Mouse (Mus musculus): ENCODE results near the gene Commd8.
"Not testable (repeated sequence)": the region's sequence is repeated elsewhere in the genome, so short reads cannot be mapped to it uniquely, and the experiment has no call there.

Gene Commd8

GRCm38 (mm10) chr5:72168285-72168621, 264 bp upstream of the Commd8 start:
- DNase-seq (ENCODE audit: low spot score), result no peak

GRCm38 (mm10) chr5:72164386-72164785, 3.6 kb downstream of the Commd8 start:
- DNase-seq (ENCODE audit: low spot score), result no peak

- DNase-seq (ENCODE audit: low spot score), result no peak
These were observed 5.1 kb downstream of the Commd8 start for GRCm38 (mm10) chr5:72162855-72163254.

DNA sequence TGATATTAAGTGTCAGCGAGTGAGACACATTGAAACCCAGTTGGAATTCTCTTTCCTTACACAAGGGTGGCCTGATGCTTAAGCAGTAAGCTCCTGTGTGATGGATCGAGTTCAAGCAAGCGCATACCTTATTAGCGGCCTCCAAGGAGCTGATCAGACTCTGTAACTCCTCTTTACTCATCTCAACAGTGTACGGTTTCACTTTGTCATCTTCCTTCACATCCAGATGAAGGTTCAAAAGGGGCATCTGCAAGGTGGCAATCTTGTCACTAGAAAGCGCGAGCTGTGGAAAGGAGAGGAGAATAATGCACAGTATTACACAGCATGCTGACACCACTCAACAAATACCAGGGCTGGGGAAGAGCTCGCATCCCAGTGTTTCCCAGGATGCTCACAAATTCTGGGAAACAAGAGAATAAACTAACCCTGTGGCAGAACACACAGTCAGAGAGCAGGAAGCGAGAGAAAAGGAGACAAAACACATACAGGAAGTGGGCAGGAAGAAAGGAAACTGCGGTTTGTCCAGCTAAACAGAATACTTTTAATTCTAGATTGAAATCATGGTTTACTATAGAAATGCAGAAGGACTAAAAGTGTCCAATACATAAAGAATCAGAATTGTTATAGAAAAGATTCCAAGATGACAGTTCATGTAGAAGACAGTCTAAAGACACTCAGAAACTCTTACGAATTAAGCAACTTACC, 7.1 kb downstream of the Commd8 start:
- DNase-seq (ENCODE audit: low spot score), result no peak

GRCm38 (mm10) chr5:72159537-72159936, 8.5 kb downstream of the Commd8 start:
- DNase-seq (ENCODE audit: low spot score), result no peak

DNA sequence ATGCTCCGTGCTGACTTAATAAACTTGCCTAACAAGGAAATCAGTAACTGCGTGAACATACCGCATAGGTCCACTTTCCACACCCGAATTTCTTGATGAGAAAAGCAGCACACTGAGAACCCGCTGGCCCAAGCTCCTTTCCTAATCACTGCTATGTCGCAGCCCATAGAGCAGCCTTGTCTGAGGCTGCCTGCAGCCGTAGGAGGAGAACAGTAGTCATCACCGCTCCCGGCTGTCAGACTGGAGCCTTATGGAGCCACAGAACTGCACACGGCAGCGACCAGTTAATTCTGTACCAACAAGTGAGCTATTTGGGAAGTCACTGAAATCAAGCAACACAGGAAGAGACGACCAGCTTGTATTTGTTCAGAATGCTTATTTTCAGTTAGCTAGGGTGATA, 9.3 kb downstream of the Commd8 start:
- no peak for DNase-seq (ENCODE audit: low spot score)

DNA sequence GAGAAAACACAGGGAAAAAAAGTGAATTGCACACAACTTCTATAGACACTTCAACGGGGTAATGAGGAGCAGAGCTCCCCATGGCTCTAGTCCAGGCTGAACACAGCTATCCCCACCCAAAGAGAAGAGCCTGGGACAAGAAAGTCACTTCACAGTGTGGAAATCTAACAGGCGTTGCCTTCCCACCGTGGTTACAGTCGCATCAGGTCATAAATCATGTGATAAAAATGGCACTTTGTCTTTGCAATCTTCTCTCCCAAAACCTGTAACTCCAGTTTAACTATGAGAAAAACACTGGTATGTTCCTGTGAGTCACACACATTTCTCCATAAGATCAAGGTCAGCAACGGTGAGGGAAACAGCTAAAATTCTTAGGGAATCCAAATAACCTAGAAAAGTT, 11.4 kb downstream of the Commd8 start:
- DNase-seq (ENCODE audit: low spot score), result no peak

GRCm38 (mm10) chr5:72155686-72156085, 12.3 kb downstream of the Commd8 start:
- DNase-seq (ENCODE audit: low spot score), result not testable (repeated sequence)

DNA sequence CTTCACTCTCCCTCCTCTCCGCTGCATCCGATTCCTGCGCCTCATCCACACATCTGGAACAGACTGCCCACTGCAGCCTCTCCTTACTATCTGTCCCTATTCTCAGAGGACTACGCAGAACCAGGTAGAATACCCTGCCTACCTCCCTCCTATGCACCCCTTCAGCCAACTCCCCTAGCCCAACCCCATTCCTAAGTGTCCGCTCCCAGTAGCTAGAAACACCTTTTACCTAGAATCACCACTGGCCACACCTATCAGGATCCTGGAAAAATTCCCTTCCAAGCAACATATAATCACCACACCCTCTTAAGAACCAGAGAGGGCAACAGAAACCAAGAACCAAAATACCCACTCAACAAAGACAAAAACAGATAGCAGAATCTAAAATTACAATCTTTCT, 17.1 kb downstream of the Commd8 start:
- DNase-seq (ENCODE audit: low spot score), result no peak

- DNase-seq (ENCODE audit: low spot score), result no peak
These were observed 19.3 kb downstream of the Commd8 start for GRCm38 (mm10) chr5:72148679-72149078.

GRCm38 (mm10) chr5:72139619-72140018, 28.4 kb downstream of the Commd8 start:
- no peak for DNase-seq (ENCODE audit: low spot score)

GRCm38 (mm10) chr5:72138256-72138655, 29.7 kb downstream of the Commd8 start:
- no peak for DNase-seq (ENCODE audit: low spot score)

GRCm38 (mm10) chr5:72133906-72134305, 34.1 kb downstream of the Commd8 start:
- no peak for DNase-seq (ENCODE audit: low spot score)

GRCm38 (mm10) chr5:72126681-72127080, 41.3 kb downstream of the Commd8 start:
- no peak for DNase-seq (ENCODE audit: low spot score)

DNA sequence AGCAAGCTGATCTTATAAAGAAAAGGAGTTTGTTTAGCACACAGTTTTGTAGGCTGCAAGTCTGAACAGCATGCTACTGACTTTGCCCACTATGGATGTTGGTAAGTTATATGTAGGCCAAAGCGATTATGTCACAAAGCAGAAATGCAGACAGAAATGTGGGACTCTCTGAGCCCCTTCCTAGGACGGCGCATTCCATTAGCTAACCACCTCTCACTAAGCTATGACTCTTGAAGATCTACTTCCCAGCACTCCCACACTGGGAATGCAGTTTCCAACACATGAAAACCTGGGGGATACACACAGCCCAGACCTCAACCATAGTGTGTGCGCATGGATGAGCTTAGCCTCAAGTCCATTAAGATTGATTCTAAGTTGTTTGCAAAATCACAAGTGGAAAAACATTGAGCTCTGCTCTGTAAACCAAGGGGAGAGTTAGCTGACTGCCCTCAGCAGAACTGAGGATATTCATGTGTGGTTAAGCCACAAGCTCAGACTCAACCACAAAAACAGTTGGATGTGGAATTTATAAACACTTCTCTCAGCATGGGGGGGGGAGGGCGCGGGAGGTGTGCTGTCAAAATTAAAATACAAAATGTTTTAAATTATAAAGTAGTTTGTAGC, 45.5 kb downstream of the Commd8 start:
- DNase-seq (ENCODE audit: low spot score), result no peak
